In genomic region chr3:75955661-75956491, GRCm38 (mm10) we compare ENCODE assay signal across 8 mouse cellular contexts. TPM values are rescaled to one million over a fixed set of nuclear protein-coding genes. Genes with fewer than 3 reads are reported as not detected.
A peak's percentile ranks its signal among the peaks of the same experiment; 100 is the strongest.
DNase-seq lines count a peak whose midpoint lies in the region; ATAC-seq lines count a peak whose summit lies in the region.

No protein-coding gene starts in this region.

- H3K36me3 ChIP-seq in kidney, embryonic 16.5 days (ENCODE audit: insufficient read depth, low read length): no peaks in the 10 kb centered on the region
- no peaks in the 10 kb centered on the region for H3K36me3 ChIP-seq in forebrain, embryonic 15.5 days
- H3K36me3 ChIP-seq in lung, embryonic 16.5 days (ENCODE audit: control insufficient read depth, insufficient read depth, low read length): no peaks in the 10 kb centered on the region

- H3K27me3 ChIP-seq in kidney, embryonic 16.5 days (ENCODE audit: insufficient read depth, low read length): no peaks in the 10 kb centered on the region
- no peaks in the 10 kb centered on the region for H3K27me3 ChIP-seq in forebrain, embryonic 15.5 days
- no peaks in the 10 kb centered on the region for H3K27me3 ChIP-seq in lung, embryonic 16.5 days (ENCODE audit: control insufficient read depth, insufficient read depth, low read depth, low read length)

- peak overlapping the region; percentile 78 for H3K9ac ChIP-seq in kidney, embryonic 16.5 days (replicated peaks; ENCODE audit: low read length)
- H3K9ac ChIP-seq in forebrain, embryonic 15.5 days (replicated peaks): peak overlapping the region; percentile 57
- H3K9ac ChIP-seq in lung, embryonic 16.5 days (ENCODE audit: low read length): peak overlapping the region; percentile 81

- H3K4me3 ChIP-seq in kidney, embryonic 16.5 days (ENCODE audit: low read length): peak overlapping the region; percentile 79
- H3K4me3 ChIP-seq in forebrain, embryonic 15.5 days: peak overlapping the region; percentile 86
- H3K4me3 ChIP-seq in lung, embryonic 16.5 days (ENCODE audit: low read length): peak overlapping the region; percentile 86

- H3K9me3 ChIP-seq in kidney, embryonic 16.5 days (ENCODE audit: low read length): no peaks in the 10 kb centered on the region
- no peaks in the 10 kb centered on the region for H3K9me3 ChIP-seq in forebrain, embryonic 15.5 days
- no peaks in the 10 kb centered on the region for H3K9me3 ChIP-seq in lung, embryonic 16.5 days (ENCODE audit: control insufficient read depth, low read length)

- H3K4me2 ChIP-seq in kidney, embryonic 16.5 days (replicated peaks; ENCODE audit: low read depth, low read length): peak overlapping the region; percentile 72
- peak overlapping the region; percentile 79 for H3K4me2 ChIP-seq in forebrain, embryonic 15.5 days (replicated peaks)
- H3K4me2 ChIP-seq in lung, embryonic 16.5 days (ENCODE audit: low read depth, low read length): peak overlapping the region; percentile 89

- under 1% methylated on average over 47 of the region's 47 CpGs for WGBS in kidney, embryonic 16.5 days
- 1% methylated on average over 47 of the region's 47 CpGs for WGBS in forebrain, embryonic 15.5 days
- WGBS in lung, embryonic 16.5 days: under 1% methylated on average over 47 of the region's 47 CpGs

- peak; percentile 33 for ATAC-seq in kidney, embryonic 16.5 days (ENCODE audit: low FRiP score, low TSS enrichment)
- peak; percentile 30 for ATAC-seq in forebrain, embryonic 15.5 days (replicated peaks)
- peak; percentile 39 for ATAC-seq in lung, embryonic 16.5 days (ENCODE audit: low read depth)

- H3K4me1 ChIP-seq in kidney, embryonic 16.5 days (ENCODE audit: insufficient read depth, low read length): peaks cover 30% of the 10 kb centered on the region
- H3K4me1 ChIP-seq in forebrain, embryonic 15.5 days: peaks cover 37% of the 10 kb centered on the region
- peaks cover 13% of the 10 kb centered on the region for H3K4me1 ChIP-seq in lung, embryonic 16.5 days (replicated peaks; ENCODE audit: control insufficient read depth, insufficient read depth, low read length)

- no peak for DNase-seq in kidney, adult 8-10 months
- DNase-seq in adrenal gland, postnatal 14 days: peak; percentile 25
- DNase-seq in induced T-regulatory cell, adult 2 months (ENCODE audit: low read depth): peak; percentile 44
- DNase-seq in right cerebral cortex, adult 2 months (ENCODE audit: low spot score in 2 of 2): peak; percentile 11 to 16
- DNase-seq in retina, embryonic 14.5 days (ENCODE audit: low spot score): no peak

- H3K27ac ChIP-seq in kidney, embryonic 16.5 days (ENCODE audit: low read length): peak overlapping the region; percentile 92
- peak overlapping the region; percentile 78 for H3K27ac ChIP-seq in forebrain, embryonic 15.5 days (replicated peaks)
- H3K27ac ChIP-seq in lung, embryonic 16.5 days (ENCODE audit: low read length): peak overlapping the region; percentile 67

RNA-seq across cellular contexts. Expression of gene Golim4, which starts 0.9 kb away (rescaled TPM):
- 61.8 and 65.1 TPM in 2 replicates for polyA plus RNA-seq in kidney, embryonic 16.5 days (2015; fragmentation: Nextera tagmentation; extraction: Ambion mirVana)
- 71.0 and 75.4 TPM in 2 replicates for total RNA-seq in adrenal gland, postnatal 14 days (2021)
- polyA plus RNA-seq in forebrain, embryonic 15.5 days (2015; fragmentation: Nextera tagmentation; extraction: Ambion mirVana): 31.5 and 34.8 TPM in 2 replicates
- 49.2 and 51.9 TPM in 2 replicates for polyA plus RNA-seq in lung, embryonic 16.5 days (2015; fragmentation: Nextera tagmentation; extraction: Ambion mirVana)

Comparison
In these comparisons a context has a peak if more than half of its experiments do, and no peak if none do; other contexts are left out.
1. DNase-seq: peak in adrenal gland, postnatal 14 days (single experiment), induced T-regulatory cell, adult 2 months (single experiment) and right cerebral cortex, adult 2 months (2 of 2); none in kidney, adult 8-10 months (0 of 2) and retina, embryonic 14.5 days (single experiment).
2. Peak in every context shown above with its lines, with median percentiles within 50 percentile points of each other: ATAC-seq, H3K27ac ChIP-seq, H3K4me2 ChIP-seq, H3K4me3 ChIP-seq and H3K9ac ChIP-seq.